Mouse (Mus musculus) kidney, embryonic 14.5 days (tissue): ENCODE results near the gene Mrpl40. TPM values are rescaled to one million over a fixed set of nuclear protein-coding genes. Genes with fewer than 3 reads are reported as not detected.

Source experiments
- ATAC-seq: fragments of 200-750 bp; cut with Nextera tagmentation; 2 replicates; pipeline ENCODE4 v1.8.0; 2017; ENCODE audit warnings: moderate number of reproducible peaks, mild to moderate bottlenecking, moderate TSS enrichment, moderate library complexity; ENCODE audit not compliant: low FRiP score, low TSS enrichment
- H3K27ac ChIP-seq: fragments of 300-500 bp; sonication (generic); 2 replicates; pipeline ENCODE4 v1.5.1; 2014; ENCODE audit warnings: low read depth, mild to moderate bottlenecking, low read length, moderate library complexity, mixed read lengths
- H3K27me3 ChIP-seq: fragments of 300-500 bp; sonication (generic); 2 replicates; pipeline ENCODE4 v1.6.1; 2014; ENCODE audit warnings: mild to moderate bottlenecking, low read length; ENCODE audit not compliant: control insufficient read depth, insufficient read depth
- H3K36me3 ChIP-seq: fragments of 300-500 bp; sonication (generic); 2 replicates; pipeline ENCODE4 v1.6.1; 2014; ENCODE audit warnings: low read length, mixed read lengths; ENCODE audit not compliant: control insufficient read depth, insufficient read depth
- H3K4me1 ChIP-seq: fragments of 300-500 bp; sonication (generic); 2 replicates; pipeline ENCODE4 v1.6.1; 2014; ENCODE audit warnings: low read length, mixed read lengths; ENCODE audit not compliant: control insufficient read depth, insufficient read depth
- H3K4me2 ChIP-seq: fragments of 300-500 bp; sonication (generic); replicated peaks from 2 replicates; pipeline ENCODE4 v1.6.1; 2014; ENCODE audit warnings: low read depth, mild to moderate bottlenecking, low read length
- H3K4me3 ChIP-seq: fragments of 300-500 bp; sonication (generic); 2 replicates; pipeline ENCODE4 v1.5.1; 2014; ENCODE audit warnings: mild to moderate bottlenecking, low read length
- H3K9ac ChIP-seq: fragments of 300-500 bp; sonication (generic); 2 replicates; pipeline ENCODE4 v1.6.1; 2014; ENCODE audit warnings: low read depth, mild to moderate bottlenecking, low read length, moderate library complexity
- H3K9me3 ChIP-seq: fragments of 300-500 bp; sonication (generic); 2 replicates; pipeline ENCODE4 v1.6.1; 2016; ENCODE audit warnings: low read length; ENCODE audit not compliant: control insufficient read depth
- WGBS: fragments of 180-500 bp; shearing (Covaris S2); extraction: QIAGEN DNeasy Blood & Tissue Kit; methylation state at CpG from one replicate; pipeline ENCODE4 v1.1.7; 2014; 5-methylcytosine and 5-hydroxymethylcytosine counted together
- polyA plus RNA-seq: library from polyadenylated mRNA; unstranded; fragments of >200 nt; fragmentation: Nextera tagmentation; extraction: Ambion mirVana; gene quantifications from 2 replicates; pipeline ENCODE4 v1.2.1, GENCODE M21; 2014

The Mrpl40 gene
- polyA plus RNA-seq: 97.3 and 99.0 TPM in 2 replicates

DNA sequence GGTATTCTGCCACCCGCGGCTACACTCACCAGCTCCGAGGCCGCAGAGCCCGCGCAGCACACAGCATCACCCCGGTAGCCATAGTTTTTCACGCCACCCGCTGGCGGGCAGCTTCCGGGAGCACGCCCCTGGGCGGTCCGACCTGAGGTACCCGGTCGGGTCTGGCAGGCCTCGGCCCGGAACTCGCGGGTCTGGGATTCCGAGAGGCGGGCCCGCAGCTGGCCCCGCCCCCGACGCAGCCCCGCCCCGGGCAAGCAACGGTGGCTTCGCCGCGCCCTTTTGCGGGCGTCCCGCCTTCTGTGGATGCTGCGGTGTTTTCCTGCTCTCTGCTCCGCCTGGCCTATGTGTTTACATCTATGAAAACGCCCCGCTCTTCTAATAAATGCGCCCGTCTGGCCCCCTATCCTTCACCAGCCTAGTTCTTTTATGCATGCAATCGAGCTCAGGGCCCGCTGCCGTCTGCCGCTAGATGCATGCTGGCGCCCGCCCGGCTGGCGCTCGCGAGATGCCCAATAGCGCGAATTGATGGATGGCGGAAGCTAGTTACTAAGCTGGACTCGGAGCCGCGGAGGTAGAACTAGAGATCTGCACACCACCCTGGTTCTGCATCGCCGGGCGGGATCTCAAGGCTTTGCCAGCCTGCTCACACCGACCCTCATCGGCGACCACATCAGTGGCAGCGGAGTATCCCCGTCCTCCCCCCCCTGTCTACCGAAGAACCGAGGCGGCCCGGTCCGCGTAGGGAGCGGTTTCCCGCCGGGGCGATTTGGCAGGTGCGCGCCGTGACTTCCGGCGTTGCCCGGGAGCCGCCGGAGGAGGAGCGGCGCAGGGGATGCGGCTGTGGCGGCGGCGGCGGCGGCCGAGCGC is at the start of gene Mrpl40, which contains the start of gene Hira:
Mrpl40 (minus strand) TSS at position 421 of the 867 bp plus-strand sequence.
Hira (plus strand) TSS at position 596 of the 867 bp plus-strand sequence.
- H3K27me3 ChIP-seq: no peaks in the 10 kb centered on the region
- H3K9ac ChIP-seq: peak within 1 kb of the TSS; percentile 78
- peak; percentile 97 for ATAC-seq
- under 1% methylated on average over 83 of the region's 93 CpGs for WGBS
- peak within 1 kb of the TSS; percentile 89 for H3K4me3 ChIP-seq
- H3K4me2 ChIP-seq: peak within 1 kb of the TSS; percentile 85
- peak within 1 kb of the TSS; percentile 95 for H3K27ac ChIP-seq
- peaks cover 27% of the 10 kb centered on the region for H3K36me3 ChIP-seq
- H3K9me3 ChIP-seq: no peaks in the 10 kb centered on the region
- H3K4me1 ChIP-seq: peaks cover 5% of the 10 kb centered on the region; the same call in 1 of the 2 replicates

DNA sequence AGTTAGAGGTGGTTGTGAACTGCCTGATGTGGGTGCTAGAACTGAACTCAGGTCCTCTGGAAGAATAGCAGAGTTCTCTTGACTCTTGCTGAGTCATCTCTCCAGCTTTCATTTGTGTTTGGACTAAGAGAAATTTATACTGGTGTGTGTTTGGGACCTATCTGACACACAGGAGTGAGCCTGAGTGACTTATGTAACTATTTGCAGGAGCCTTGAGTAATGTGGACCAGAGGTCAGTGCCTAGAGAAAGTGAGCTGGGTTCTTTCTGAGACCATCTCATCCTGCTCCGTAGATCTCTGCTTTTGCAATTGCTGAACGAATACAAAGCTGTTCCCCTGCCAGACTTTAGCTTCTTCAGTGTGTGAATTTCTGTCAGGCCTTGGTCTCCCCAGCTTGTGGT is 45.1 kb upstream of the Mrpl40 start:
- H3K27ac ChIP-seq: no peak overlapping the region

DNA sequence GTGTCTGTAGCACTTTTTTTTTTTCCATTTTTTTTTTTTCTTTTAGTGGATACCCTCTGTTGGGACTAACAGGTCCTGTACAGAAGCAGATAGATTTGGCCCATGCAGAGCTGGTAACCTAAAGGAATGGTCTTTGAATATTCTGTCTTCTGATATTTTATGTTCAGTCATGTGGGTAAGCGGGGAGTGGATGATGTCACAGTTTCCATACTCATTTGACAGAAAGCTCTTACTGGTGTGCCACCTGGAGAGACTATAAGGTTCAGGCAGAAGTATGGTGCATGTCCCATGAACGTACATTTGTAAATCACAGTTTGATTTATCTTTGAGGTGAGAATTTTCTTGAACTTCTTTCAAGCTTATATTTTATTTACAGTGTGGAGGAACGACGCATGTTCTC is 39.4 kb upstream of the Mrpl40 start:
- ATAC-seq: no peak
- WGBS: 93% methylated on average over 4 of the region's 4 CpGs
- Histone ChIP-seq H3K4me2 (no peak overlapping the region), H3K27ac (no peak overlapping the region), H3K9me3 (no peaks in the 10 kb centered on the region), H3K4me1 (no peaks in the 10 kb centered on the region), H3K36me3 (peaks cover 62% of the 10 kb centered on the region), H3K4me3 (no peak overlapping the region), H3K27me3 (no peaks in the 10 kb centered on the region), H3K9ac (no peak overlapping the region)

More for the DNA sequence above, 45.1 kb upstream of the Mrpl40 start:
- Histone ChIP-seq H3K4me1 (no peaks in the 10 kb centered on the region), H3K4me3 (no peak overlapping the region), H3K9me3 (no peaks in the 10 kb centered on the region), H3K4me2 (no peak overlapping the region), H3K27me3 (no peaks in the 10 kb centered on the region), H3K9ac (no peak overlapping the region), H3K36me3 (peaks cover 89% of the 10 kb centered on the region)
- ATAC-seq: no peak
- 89% methylated on average over 2 of the region's 2 CpGs for WGBS

DNA sequence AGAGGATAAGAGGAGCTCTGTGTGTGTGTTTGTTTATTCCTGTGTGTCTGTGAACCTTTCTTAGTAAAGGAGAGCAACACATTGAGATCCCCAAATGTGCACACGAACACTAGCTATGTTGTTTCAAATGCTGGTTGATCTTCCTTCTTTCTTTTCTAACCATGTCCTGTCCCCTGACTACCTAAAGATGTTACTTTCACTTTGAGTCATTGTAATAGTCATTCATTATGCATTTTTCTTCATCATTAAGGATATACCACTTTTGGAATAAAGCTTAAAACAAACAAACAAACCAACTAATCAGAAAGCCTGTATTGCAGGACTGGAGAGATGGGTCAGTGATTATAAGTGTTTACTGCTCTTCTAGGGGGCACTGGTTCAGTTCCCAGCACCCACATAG is 29.0 kb upstream of the Mrpl40 start:
- Histone ChIP-seq H3K27me3 (no peaks in the 10 kb centered on the region), H3K27ac (no peak overlapping the region), H3K36me3 (peaks cover 46% of the 10 kb centered on the region), H3K9me3 (no peaks in the 10 kb centered on the region), H3K4me2 (no peak overlapping the region), H3K4me1 (no peaks in the 10 kb centered on the region), H3K4me3 (no peak overlapping the region), H3K9ac (no peak overlapping the region)
- WGBS: 86% methylated on average over 1 of the region's 1 CpGs
- no peak for ATAC-seq

DNA sequence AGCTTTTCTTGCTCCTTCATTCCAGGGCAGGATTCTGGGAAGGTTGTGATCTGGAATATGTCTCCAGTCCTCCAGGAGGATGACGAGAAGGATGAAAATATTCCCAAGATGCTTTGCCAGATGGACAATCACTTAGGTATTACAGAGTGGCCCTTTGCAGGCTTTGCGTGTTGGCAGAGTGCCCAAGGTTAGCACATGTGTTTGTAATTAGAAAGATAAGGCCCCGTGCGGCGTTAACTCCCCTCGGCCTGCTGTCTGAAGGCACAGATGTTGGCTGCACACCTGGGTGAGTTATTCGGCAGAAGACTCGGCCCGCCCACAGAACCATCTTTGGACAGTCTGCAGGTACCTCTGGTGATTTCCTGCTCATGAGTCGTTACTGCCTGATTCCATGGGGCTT is 19.8 kb upstream of the Mrpl40 start:
- peaks cover 51% of the 10 kb centered on the region for H3K36me3 ChIP-seq
- H3K9ac ChIP-seq: no peak overlapping the region

DNA sequence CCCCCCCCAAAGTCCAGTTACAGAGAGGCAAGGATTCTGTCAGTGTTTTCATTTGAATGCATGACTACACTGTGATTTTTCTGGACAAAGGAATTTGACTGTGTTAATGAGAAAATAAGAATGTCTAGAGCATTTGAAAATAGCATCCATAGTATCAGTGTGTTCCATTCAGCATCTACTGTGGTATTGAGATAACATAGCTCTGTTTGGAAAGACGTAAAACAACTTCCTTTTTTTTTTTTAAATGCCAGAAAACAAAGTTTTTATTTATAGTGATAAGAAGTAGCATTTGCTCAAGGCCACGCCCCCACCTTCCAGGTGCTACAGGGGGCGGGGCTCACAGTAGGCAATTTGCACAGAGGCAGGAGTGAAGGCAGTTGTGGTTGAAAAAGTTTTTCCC is 18.6 kb upstream of the Mrpl40 start:
- Histone ChIP-seq H3K4me3 (no peak overlapping the region), H3K27me3 (no peaks in the 10 kb centered on the region), H3K9me3 (no peaks in the 10 kb centered on the region), H3K27ac (no peak overlapping the region), H3K4me1 (no peaks in the 10 kb centered on the region), H3K4me2 (no peak overlapping the region), H3K36me3 (peaks cover 43% of the 10 kb centered on the region), H3K9ac (no peak overlapping the region)
- no peak for ATAC-seq
- 79% methylated on average over 3 of the region's 3 CpGs for WGBS

More for the DNA sequence above, 19.8 kb upstream of the Mrpl40 start:
- no peak for ATAC-seq
- Histone ChIP-seq H3K4me2 (no peak overlapping the region), H3K27ac (no peak overlapping the region), H3K4me3 (no peak overlapping the region), H3K4me1 (no peaks in the 10 kb centered on the region), H3K9me3 (no peaks in the 10 kb centered on the region), H3K27me3 (no peaks in the 10 kb centered on the region)
- WGBS: 83% methylated on average over 10 of the region's 10 CpGs

DNA sequence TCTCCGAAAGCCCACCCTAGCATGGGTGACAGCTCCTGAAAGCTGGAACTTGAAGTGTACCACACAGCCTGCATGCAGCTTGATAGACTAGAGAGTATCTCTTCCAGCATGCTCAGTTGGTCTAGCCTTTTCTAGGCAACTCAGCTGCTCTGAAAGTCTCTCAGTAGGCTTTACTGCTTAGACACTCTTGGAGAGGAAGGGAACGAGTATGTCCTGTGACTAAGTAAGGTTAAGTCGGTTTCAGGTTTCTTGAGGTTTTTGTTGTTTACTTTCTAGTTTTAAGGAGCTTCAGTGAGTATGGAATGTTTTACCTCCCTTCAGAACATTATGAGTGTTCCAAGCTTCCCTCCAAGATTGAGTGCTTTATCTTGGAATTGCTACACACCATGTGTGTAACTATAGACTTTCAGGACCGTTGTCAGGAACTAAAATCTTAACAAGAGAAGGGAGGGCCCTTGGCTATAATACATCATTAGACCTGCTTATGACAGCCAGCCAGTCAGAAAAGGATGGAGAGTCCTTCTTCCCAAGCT is 17.2 kb upstream of the Mrpl40 start:
- ATAC-seq: no peak
- no peak overlapping the region for H3K27ac ChIP-seq
- no peaks in the 10 kb centered on the region for H3K27me3 ChIP-seq
- no peak overlapping the region for H3K4me2 ChIP-seq
- no peak overlapping the region for H3K9ac ChIP-seq
- no peaks in the 10 kb centered on the region for H3K4me1 ChIP-seq
- no peaks in the 10 kb centered on the region for H3K9me3 ChIP-seq
- peaks cover 31% of the 10 kb centered on the region for H3K36me3 ChIP-seq
- H3K4me3 ChIP-seq: no peak overlapping the region
- 68% methylated on average over 4 of the region's 4 CpGs for WGBS

DNA sequence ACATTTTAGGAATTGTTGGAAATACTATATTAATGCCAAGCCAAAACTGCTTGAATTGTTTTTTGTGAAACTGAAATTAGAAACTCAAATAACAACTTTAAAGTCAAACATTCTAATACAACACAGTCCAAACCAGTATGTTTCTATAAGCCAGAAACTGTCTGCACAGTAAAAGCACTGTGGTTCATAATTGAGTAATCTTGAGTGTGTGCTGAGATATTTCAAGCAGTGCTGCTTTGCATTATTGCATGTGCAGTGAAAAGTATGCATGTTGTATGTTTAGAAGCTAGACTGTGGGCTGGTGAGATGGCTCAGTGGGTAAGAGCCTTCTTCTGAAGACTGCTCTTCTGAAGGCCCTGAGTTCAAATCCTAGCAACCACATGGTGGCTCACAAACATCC is 7.4 kb upstream of the Mrpl40 start:
- H3K27me3 ChIP-seq: no peaks in the 10 kb centered on the region
- peaks cover 3% of the 10 kb centered on the region; the same call in 1 of the 2 replicates for H3K36me3 ChIP-seq
- no peak overlapping the region for H3K4me3 ChIP-seq
- no peak for ATAC-seq
- H3K27ac ChIP-seq: no peak overlapping the region
- H3K9me3 ChIP-seq: no peaks in the 10 kb centered on the region
- no peak overlapping the region for H3K9ac ChIP-seq
- peaks cover 5% of the 10 kb centered on the region; the same call in 1 of the 2 replicates for H3K4me1 ChIP-seq
- H3K4me2 ChIP-seq: no peak overlapping the region

DNA sequence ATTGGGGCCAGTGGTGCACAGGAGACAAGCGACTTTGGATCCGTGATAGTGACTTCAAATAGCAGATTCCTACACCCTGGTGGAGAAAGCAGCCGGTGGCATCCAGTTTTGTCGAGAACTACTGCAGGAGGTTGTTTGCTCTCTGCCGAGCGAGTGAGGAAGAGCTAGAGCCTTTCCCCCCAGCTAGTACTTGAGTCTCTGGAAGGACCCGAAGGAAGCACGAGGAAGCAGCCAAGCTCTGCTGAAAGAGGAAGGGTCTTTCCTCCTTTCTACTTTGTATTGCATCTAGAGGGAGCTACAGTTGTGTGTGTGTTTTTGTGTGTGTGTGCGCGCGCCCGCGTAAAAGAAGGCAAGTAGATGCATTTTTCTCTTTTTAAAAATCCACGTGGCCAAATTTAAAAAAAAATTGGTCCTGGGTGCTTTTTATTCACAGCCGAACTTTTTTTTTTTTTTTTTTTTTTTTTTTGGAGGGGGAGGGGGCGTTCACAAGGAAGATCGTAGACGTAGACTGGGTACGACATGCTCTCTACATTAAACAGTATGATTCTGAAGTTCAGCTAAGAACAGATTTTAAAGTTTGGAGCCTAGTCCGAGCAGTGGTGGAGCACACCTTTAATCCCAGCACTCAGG is 1.5 kb upstream of the Mrpl40 start:
- peak overlapping the region; percentile 78 for H3K9ac ChIP-seq
- ATAC-seq: no peak
- H3K36me3 ChIP-seq: peaks cover 11% of the 10 kb centered on the region
- H3K27me3 ChIP-seq: no peaks in the 10 kb centered on the region
- WGBS: 29% methylated on average over 20 of the region's 20 CpGs
- peak overlapping the region; percentile 95 for H3K27ac ChIP-seq
- no peaks in the 10 kb centered on the region for H3K9me3 ChIP-seq
- peaks cover 5% of the 10 kb centered on the region; the same call in 1 of the 2 replicates for H3K4me1 ChIP-seq
- H3K4me2 ChIP-seq: peak overlapping the region; percentile 85
- peak overlapping the region; percentile 89 for H3K4me3 ChIP-seq
